Mouse (Mus musculus) midbrain, embryonic 11.5 days (tissue): ENCODE results near the gene 1500009L16Rik. TPM values are rescaled to one million over a fixed set of nuclear protein-coding genes. Genes with fewer than 3 reads are reported as not detected.

ENCODE experiments used
- ATAC-seq: fragments of 200-750 bp; cut with Nextera tagmentation; 2 replicates; pipeline ENCODE4 v1.8.0; 2017; ENCODE audit warnings: moderate TSS enrichment, moderate library complexity; ENCODE audit not compliant: low FRiP score
- DNase-seq: peaks from one replicate; pipeline ENCODE4 v3.0.0; 2015; ENCODE audit warnings: low spot score; ENCODE audit errors: missing footprints
- H3K27ac ChIP-seq: fragments of 300-500 bp; sonication (generic); 2 replicates; pipeline ENCODE4 v1.5.1; 2014; ENCODE audit warnings: low read depth, low read length
- H3K27me3 ChIP-seq: fragments of 300-500 bp; sonication (generic); 2 replicates; pipeline ENCODE4 v1.6.1; 2014; ENCODE audit warnings: mild to moderate bottlenecking, low read length, moderate library complexity, mixed read lengths; ENCODE audit not compliant: control insufficient read depth, insufficient read depth
- H3K36me3 ChIP-seq: fragments of 300-500 bp; sonication (generic); 2 replicates; pipeline ENCODE4 v1.6.1; 2014; ENCODE audit warnings: mild to moderate bottlenecking, low read length, moderate library complexity, mixed read lengths; ENCODE audit not compliant: control insufficient read depth, insufficient read depth
- H3K4me1 ChIP-seq: fragments of 300-500 bp; sonication (generic); 2 replicates; pipeline ENCODE4 v1.6.1; 2014; ENCODE audit warnings: low read length; ENCODE audit not compliant: control insufficient read depth, insufficient read depth
- H3K4me2 ChIP-seq: fragments of 300-500 bp; sonication (generic); 2 replicates; pipeline ENCODE4 v1.6.1; 2014; ENCODE audit warnings: mild to moderate bottlenecking, moderate library complexity
- H3K4me3 ChIP-seq: fragments of 300-500 bp; sonication (generic); 2 replicates; pipeline ENCODE4 v1.5.1; 2014; ENCODE audit warnings: low read depth, low read length
- H3K9ac ChIP-seq: fragments of 300-500 bp; sonication (generic); 2 replicates; pipeline ENCODE4 v1.6.1; 2014; ENCODE audit warnings: low read length
- H3K9me3 ChIP-seq: fragments of 300-500 bp; sonication (generic); 2 replicates; pipeline ENCODE4 v1.6.1; 2016; ENCODE audit warnings: low read length; ENCODE audit not compliant: control insufficient read depth
- WGBS: fragments of 180-500 bp; shearing (Covaris S2); extraction: QIAGEN DNeasy Blood & Tissue Kit; methylation state at CpG from one replicate; pipeline ENCODE4 v1.1.7; 2014; 5-methylcytosine and 5-hydroxymethylcytosine counted together
- polyA plus RNA-seq: library from polyadenylated mRNA; unstranded; fragments of >200 nt; fragmentation: Nextera tagmentation; extraction: Ambion mirVana; gene quantifications from 2 replicates; pipeline ENCODE4 v1.2.1, GENCODE M21; 2014

Gene 1500009L16Rik
- polyA plus RNA-seq = 40.0 and 44.3 TPM in 2 replicates

GRCm38 (mm10) chr10:83722579-83723031, at the start of gene 1500009L16Rik:
1500009L16Rik (plus strand) TSS chr10:83722865.
- H3K4me3 ChIP-seq = peak within 1 kb of the TSS; percentile 71
- H3K9ac ChIP-seq = peak within 1 kb of the TSS; percentile 66
- under 1% methylated on average over 26 of the region's 37 CpGs for WGBS
- no peaks in the 10 kb centered on the region; the same call in 1 of the 2 replicates for H3K27me3 ChIP-seq
- ATAC-seq (peak; percentile 100), DNase-seq (peak; percentile 97)
- H3K4me2 ChIP-seq = peak within 1 kb of the TSS; percentile 76
- H3K9me3 ChIP-seq = peaks cover 3% of the 10 kb centered on the region; the same call in 1 of the 2 replicates
- no peaks in the 10 kb centered on the region for H3K36me3 ChIP-seq
- H3K4me1 ChIP-seq = peaks cover 8% of the 10 kb centered on the region; the same call in 1 of the 2 replicates
- no peak within 1 kb of the TSS for H3K27ac ChIP-seq

- H3K27me3 ChIP-seq = no peaks in the 10 kb centered on the region
- H3K27ac ChIP-seq = no peak overlapping the region
- H3K4me1 ChIP-seq = no peaks in the 10 kb centered on the region
- 79% methylated on average over 12 of the region's 12 CpGs for WGBS
- no peaks in the 10 kb centered on the region for H3K36me3 ChIP-seq
- ATAC-seq (no peak), DNase-seq (no peak)
- H3K9me3 ChIP-seq = no peaks in the 10 kb centered on the region
- H3K4me3 ChIP-seq = no peak overlapping the region
- H3K4me2 ChIP-seq = no peak overlapping the region
- H3K9ac ChIP-seq = no peak overlapping the region
Observed at GRCm38 (mm10) chr10:83681334-83681733, 41.3 kb upstream of the 1500009L16Rik start.

- Histone ChIP-seq H3K4me3 (no peak overlapping the region), H3K9me3 (no peaks in the 10 kb centered on the region), H3K27me3 (no peaks in the 10 kb centered on the region), H3K4me2 (no peak overlapping the region), H3K9ac (no peak overlapping the region), H3K27ac (no peak overlapping the region), H3K4me1 (no peaks in the 10 kb centered on the region), H3K36me3 (no peaks in the 10 kb centered on the region)
- no peak for DNase-seq
- 93% methylated on average over 2 of the region's 2 CpGs for WGBS
- no peak for ATAC-seq
Observed at GRCm38 (mm10) chr10:83688215-83688614, 34.5 kb upstream of the 1500009L16Rik start.

GRCm38 (mm10) chr10:83692175-83692895, 30.3 kb upstream of the 1500009L16Rik start:
- Histone ChIP-seq H3K27me3 (no peaks in the 10 kb centered on the region), H3K9ac (no peak overlapping the region), H3K4me1 (no peaks in the 10 kb centered on the region), H3K27ac (no peak overlapping the region), H3K36me3 (no peaks in the 10 kb centered on the region), H3K4me2 (no peak overlapping the region), H3K4me3 (no peak overlapping the region), H3K9me3 (no peaks in the 10 kb centered on the region)
- 83% methylated on average over 11 of the region's 11 CpGs for WGBS
- DNase-seq (no peak), ATAC-seq (no peak)

GRCm38 (mm10) chr10:83696226-83696625, 26.4 kb upstream of the 1500009L16Rik start:
- Histone ChIP-seq H3K9ac (no peak overlapping the region), H3K4me2 (no peak overlapping the region), H3K4me1 (no peaks in the 10 kb centered on the region), H3K36me3 (no peaks in the 10 kb centered on the region), H3K27me3 (no peaks in the 10 kb centered on the region), H3K4me3 (no peak overlapping the region), H3K27ac (no peak overlapping the region), H3K9me3 (no peaks in the 10 kb centered on the region)
- DNase-seq (no peak), ATAC-seq (no peak)
- 82% methylated on average over 4 of the region's 4 CpGs for WGBS

GRCm38 (mm10) chr10:83706628-83707027, 16.0 kb upstream of the 1500009L16Rik start:
- Histone ChIP-seq H3K27ac (no peak overlapping the region), H3K36me3 (no peaks in the 10 kb centered on the region), H3K9ac (no peak overlapping the region), H3K4me2 (no peak overlapping the region), H3K4me3 (no peak overlapping the region), H3K4me1 (no peaks in the 10 kb centered on the region), H3K27me3 (no peaks in the 10 kb centered on the region), H3K9me3 (no peaks in the 10 kb centered on the region)
- no peak for ATAC-seq
- no peak for DNase-seq
- WGBS = 90% methylated on average over 12 of the region's 12 CpGs

- Histone ChIP-seq H3K9ac (no peak overlapping the region), H3K4me3 (no peak overlapping the region), H3K4me1 (no peaks in the 10 kb centered on the region), H3K36me3 (no peaks in the 10 kb centered on the region), H3K27me3 (no peaks in the 10 kb centered on the region), H3K27ac (no peak overlapping the region), H3K9me3 (no peaks in the 10 kb centered on the region), H3K4me2 (no peak overlapping the region)
- 76% methylated on average over 3 of the region's 3 CpGs for WGBS
- DNase-seq (no peak), ATAC-seq (no peak)
Observed at GRCm38 (mm10) chr10:83709920-83710319, 12.7 kb upstream of the 1500009L16Rik start.

GRCm38 (mm10) chr10:83711769-83712168, 10.9 kb upstream of the 1500009L16Rik start:
- no peaks in the 10 kb centered on the region for H3K27me3 ChIP-seq
- 65% methylated on average over 10 of the region's 10 CpGs for WGBS
- no peaks in the 10 kb centered on the region for H3K9me3 ChIP-seq
- H3K4me2 ChIP-seq = no peak overlapping the region
- no peak overlapping the region for H3K9ac ChIP-seq
- ATAC-seq (no peak), DNase-seq (no peak)
- H3K4me3 ChIP-seq = no peak overlapping the region
- H3K4me1 ChIP-seq = no peaks in the 10 kb centered on the region
- H3K36me3 ChIP-seq = no peaks in the 10 kb centered on the region
- H3K27ac ChIP-seq = no peak overlapping the region

GRCm38 (mm10) chr10:83718855-83719474, 3.7 kb upstream of the 1500009L16Rik start:
- no peaks in the 10 kb centered on the region; the same call in 1 of the 2 replicates for H3K27me3 ChIP-seq
- H3K4me3 ChIP-seq = no peak overlapping the region
- peaks cover 8% of the 10 kb centered on the region; the same call in 1 of the 2 replicates for H3K4me1 ChIP-seq
- H3K9ac ChIP-seq = no peak overlapping the region
- 86% methylated on average over 12 of the region's 12 CpGs for WGBS
- no peak overlapping the region for H3K4me2 ChIP-seq
- DNase-seq = no peak
- no peak overlapping the region for H3K27ac ChIP-seq
- ATAC-seq = no peak
- H3K9me3 ChIP-seq = no peaks in the 10 kb centered on the region
- no peaks in the 10 kb centered on the region for H3K36me3 ChIP-seq
